Mouse (Mus musculus): ENCODE measurements around the gene Arid4a. TPM values are rescaled to one million over a fixed set of nuclear protein-coding genes. Genes with fewer than 3 reads are reported as not detected.
"Not testable (repeated sequence)": the region's sequence is repeated elsewhere in the genome, so short reads cannot be mapped to it uniquely, and the experiment has no call there.

Arid4a gene
- polyA plus RNA-seq, 1 experiment from 2014 or later: 42.9 TPM

DNA sequence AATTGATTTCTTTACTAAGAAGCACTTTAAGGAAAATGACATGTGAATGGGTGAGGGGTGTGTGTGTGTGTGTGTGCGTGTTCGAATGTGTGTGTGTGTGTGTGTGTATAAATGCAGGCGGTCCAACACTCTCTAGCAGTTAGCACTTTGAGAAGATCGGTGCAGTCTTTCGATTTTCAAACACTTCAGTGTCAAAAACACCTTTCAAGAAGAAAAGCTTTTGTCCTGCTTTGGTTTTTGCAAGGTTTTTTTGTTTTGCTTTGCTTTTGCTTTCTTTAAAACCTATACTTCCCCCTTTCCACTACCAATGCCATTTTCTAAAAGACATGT is 1.4 kb downstream of the Arid4a start:
- no peak for ATAC-seq (ENCODE audit: low FRiP score, low read depth)
- no peaks in the 10 kb centered on the region for H3K9me3 ChIP-seq
- peak overlapping the region; percentile 97 for H3K4me3 ChIP-seq
- H3K27ac ChIP-seq: peak overlapping the region; percentile 98
- 18% methylated on average over 5 of the region's 5 CpGs for WGBS
- no peaks in the 10 kb centered on the region for H3K27me3 ChIP-seq
- peaks cover 36% of the 10 kb centered on the region for H3K36me3 ChIP-seq
- peaks cover 27% of the 10 kb centered on the region for H3K4me1 ChIP-seq
- H3K4me2 ChIP-seq (replicated peaks): peak overlapping the region; percentile 74
- H3K9ac ChIP-seq: peak overlapping the region; percentile 93

GRCm38 (mm10) chr12:71017827-71018226 is 2.0 kb downstream of the Arid4a start:
- no peak for ATAC-seq (ENCODE audit: low FRiP score, low read depth)
- H3K4me3 ChIP-seq: peak overlapping the region; percentile 97
- WGBS: 83% methylated on average over 10 of the region's 10 CpGs

DNA sequence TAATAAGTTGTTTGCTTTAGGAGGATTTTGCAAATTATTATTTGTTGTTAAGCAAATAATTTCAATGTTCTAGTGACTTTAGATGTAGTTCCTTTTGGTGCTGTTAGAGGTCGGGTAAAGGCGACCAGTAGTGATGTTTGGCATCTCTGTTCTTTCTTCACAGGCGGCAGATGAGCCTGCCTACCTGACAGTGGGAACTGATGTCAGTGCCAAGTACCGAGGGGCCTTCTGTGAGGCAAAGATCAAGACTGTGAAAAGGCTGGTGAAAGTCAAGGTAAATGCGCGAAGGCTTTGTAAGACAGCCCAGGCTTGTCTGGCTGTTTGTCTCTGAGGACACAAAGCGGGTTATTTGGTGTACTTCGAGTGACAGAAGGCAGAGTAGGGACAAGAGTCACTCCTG is 3.4 kb downstream of the Arid4a start:
- 89% methylated on average over 8 of the region's 8 CpGs for WGBS
- ATAC-seq (ENCODE audit: low FRiP score, low read depth): no peak
- Histone ChIP-seq H3K4me3 (no peak overlapping the region), H3K27ac (no peak overlapping the region), H3K27me3 (no peaks in the 10 kb centered on the region), H3K4me1 (peaks cover 13% of the 10 kb centered on the region), H3K36me3 (peaks cover 45% of the 10 kb centered on the region), H3K4me2 (replicated peaks) (no peak overlapping the region), H3K9ac (no peak overlapping the region), H3K9me3 (no peaks in the 10 kb centered on the region)

More at GRCm38 (mm10) chr12:71017827-71018226, 2.0 kb downstream of the Arid4a start:
- H3K27ac ChIP-seq: no peak overlapping the region
- H3K9me3 ChIP-seq: no peaks in the 10 kb centered on the region
- no peaks in the 10 kb centered on the region for H3K27me3 ChIP-seq
- H3K4me1 ChIP-seq: peaks cover 24% of the 10 kb centered on the region
- H3K9ac ChIP-seq: peak overlapping the region; percentile 93; the same call in 1 of the 2 replicates
- peaks cover 36% of the 10 kb centered on the region for H3K36me3 ChIP-seq
- H3K4me2 ChIP-seq (replicated peaks): peak overlapping the region; percentile 74; the same call in 1 of the 2 replicates

- ATAC-seq (ENCODE audit: low FRiP score, low read depth): no peak
- Histone ChIP-seq H3K9ac (no peak overlapping the region), H3K9me3 (no peaks in the 10 kb centered on the region), H3K4me1 (peaks cover 4% of the 10 kb centered on the region; the same call in 1 of the 2 replicates), H3K4me3 (no peak overlapping the region), H3K4me2 (replicated peaks) (no peak overlapping the region), H3K36me3 (peaks cover 83% of the 10 kb centered on the region), H3K27me3 (no peaks in the 10 kb centered on the region), H3K27ac (no peak overlapping the region)
- WGBS: 97% methylated on average over 10 of the region's 10 CpGs
These were observed 8.6 kb downstream of the Arid4a start for GRCm38 (mm10) chr12:71024411-71024810.

DNA sequence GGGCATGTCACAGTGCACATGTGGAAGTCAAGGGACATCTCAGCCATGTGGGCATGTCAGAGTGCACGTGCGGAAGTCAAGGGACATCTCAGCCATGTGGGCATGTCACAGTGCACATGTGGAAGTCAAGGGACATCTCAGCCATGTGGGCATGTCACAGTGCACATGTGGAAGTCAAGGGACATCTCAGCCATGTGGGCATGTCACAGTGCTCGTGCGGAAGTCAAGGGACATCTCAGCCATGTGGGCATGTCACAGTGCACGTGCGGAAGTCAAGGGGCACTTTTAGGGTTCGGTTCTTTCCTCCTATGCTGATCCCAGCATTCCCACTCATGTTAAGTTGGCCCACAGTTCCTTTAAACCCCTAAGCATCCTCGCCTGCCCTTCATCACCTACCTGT is 12.5 kb downstream of the Arid4a start:
- ATAC-seq (ENCODE audit: low FRiP score, low read depth): not testable (repeated sequence)
- H3K36me3 ChIP-seq: peaks cover 78% of the 10 kb centered on the region

DNA sequence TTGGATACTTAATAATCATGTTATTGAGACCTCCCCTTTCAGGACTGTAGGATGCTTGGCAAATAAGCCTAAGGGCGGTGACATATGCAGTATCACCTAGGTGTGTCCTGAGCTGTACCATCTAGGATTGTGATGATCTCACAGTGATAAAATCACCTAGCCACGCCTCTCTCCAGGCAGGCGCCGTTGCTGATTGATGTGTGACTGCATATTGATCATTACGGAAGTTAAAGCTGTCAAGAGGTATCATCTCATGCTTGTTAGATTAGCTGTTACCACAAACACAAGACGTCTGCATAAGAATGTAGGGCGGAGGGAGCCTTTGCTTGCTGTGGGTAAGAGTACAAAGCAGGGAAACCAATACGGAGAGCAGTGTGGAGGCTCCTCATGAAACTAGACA is 14.5 kb downstream of the Arid4a start:
- Histone ChIP-seq H3K4me3 (no peak overlapping the region), H3K4me1 (peaks cover 4% of the 10 kb centered on the region; the same call in 1 of the 2 replicates), H3K4me2 (replicated peaks) (no peak overlapping the region), H3K36me3 (peaks cover 68% of the 10 kb centered on the region), H3K27ac (no peak overlapping the region), H3K9me3 (no peaks in the 10 kb centered on the region), H3K27me3 (no peaks in the 10 kb centered on the region), H3K9ac (no peak overlapping the region)
- ATAC-seq (ENCODE audit: low FRiP score, low read depth): no peak
- 91% methylated on average over 8 of the region's 8 CpGs for WGBS

More for the DNA sequence above, 12.5 kb downstream of the Arid4a start:
- not testable (repeated sequence) for H3K4me1 ChIP-seq; H3K27ac ChIP-seq; H3K4me2 ChIP-seq (replicated peaks); H3K4me3 ChIP-seq; H3K9ac ChIP-seq; H3K27me3 ChIP-seq; H3K9me3 ChIP-seq
- 94% methylated on average over 8 of the region's 8 CpGs for WGBS

DNA sequence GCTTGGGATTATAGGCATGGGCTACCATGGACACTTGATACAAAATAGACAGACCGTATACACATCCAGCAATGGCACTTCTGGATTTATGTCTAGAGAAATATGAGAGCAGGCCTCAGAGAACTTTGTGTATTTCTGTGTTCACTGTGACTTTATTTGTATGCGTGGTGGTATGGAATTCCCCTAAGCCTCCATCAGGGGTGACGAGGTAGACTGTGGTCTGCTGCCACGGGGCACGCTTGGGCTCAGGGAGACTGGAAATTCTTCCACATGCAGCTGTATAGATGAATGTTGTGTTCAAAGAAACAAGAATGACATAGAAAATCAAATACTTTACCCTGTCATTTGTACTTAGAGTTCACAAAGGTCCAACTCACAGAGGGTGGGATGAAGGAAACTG is 14.9 kb downstream of the Arid4a start:
- Histone ChIP-seq H3K9ac (no peak overlapping the region), H3K4me3 (no peak overlapping the region), H3K27me3 (no peaks in the 10 kb centered on the region), H3K9me3 (no peaks in the 10 kb centered on the region), H3K27ac (no peak overlapping the region), H3K36me3 (peaks cover 63% of the 10 kb centered on the region), H3K4me2 (replicated peaks) (no peak overlapping the region), H3K4me1 (no peaks in the 10 kb centered on the region; the same call in 1 of the 2 replicates)
- no peak for ATAC-seq (ENCODE audit: low FRiP score, low read depth)
- 95% methylated on average over 5 of the region's 5 CpGs for WGBS

- no peak overlapping the region for H3K4me3 ChIP-seq
- 84% methylated on average over 4 of the region's 4 CpGs for WGBS
- no peaks in the 10 kb centered on the region for H3K9me3 ChIP-seq
- ATAC-seq (ENCODE audit: low FRiP score, low read depth): no peak
- no peak overlapping the region for H3K4me2 ChIP-seq (replicated peaks)
- H3K27me3 ChIP-seq: no peaks in the 10 kb centered on the region
- no peaks in the 10 kb centered on the region for H3K4me1 ChIP-seq
- no peak overlapping the region for H3K27ac ChIP-seq
- H3K9ac ChIP-seq: no peak overlapping the region
- peaks cover 64% of the 10 kb centered on the region for H3K36me3 ChIP-seq
These were observed 20.0 kb downstream of the Arid4a start for GRCm38 (mm10) chr12:71035826-71036225.

GRCm38 (mm10) chr12:71036729-71037404 is 21.1 kb downstream of the Arid4a start:
- peaks cover 69% of the 10 kb centered on the region for H3K36me3 ChIP-seq
- H3K27ac ChIP-seq: no peak overlapping the region
- no peak overlapping the region for H3K4me3 ChIP-seq
- no peak overlapping the region for H3K9ac ChIP-seq
- no peaks in the 10 kb centered on the region for H3K9me3 ChIP-seq
- no peak for ATAC-seq (ENCODE audit: low FRiP score, low read depth)
- 92% methylated on average over 12 of the region's 12 CpGs for WGBS
- no peak overlapping the region for H3K4me2 ChIP-seq (replicated peaks)
- no peaks in the 10 kb centered on the region for H3K4me1 ChIP-seq
- H3K27me3 ChIP-seq: no peaks in the 10 kb centered on the region

DNA sequence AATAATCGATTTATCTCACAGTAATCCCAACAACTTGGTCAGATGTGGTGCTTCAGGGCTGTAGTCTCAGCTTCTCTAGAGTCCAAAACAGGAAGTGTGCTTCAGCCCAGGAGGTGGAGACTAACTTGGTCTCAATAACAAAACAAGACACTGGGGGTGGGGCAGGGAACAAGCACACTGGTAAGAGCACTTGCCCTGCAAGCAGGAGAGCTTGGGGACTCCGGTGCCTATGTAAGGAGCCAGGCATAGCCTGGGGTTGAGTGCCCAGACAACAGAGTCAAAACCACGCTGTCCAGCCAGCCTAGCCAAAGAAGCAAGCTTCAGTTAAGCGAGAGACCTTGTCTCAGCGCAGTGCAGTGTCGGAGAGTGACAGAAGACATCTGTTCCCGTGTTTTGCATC is 24.7 kb downstream of the Arid4a start:
- Histone ChIP-seq H3K4me1 (no peaks in the 10 kb centered on the region), H3K4me2 (replicated peaks) (no peak overlapping the region), H3K27ac (no peak overlapping the region), H3K36me3 (peaks cover 75% of the 10 kb centered on the region), H3K4me3 (no peak overlapping the region), H3K9me3 (no peaks in the 10 kb centered on the region), H3K27me3 (no peaks in the 10 kb centered on the region), H3K9ac (no peak overlapping the region)
- no peak for ATAC-seq (ENCODE audit: low FRiP score, low read depth)
- WGBS: 94% methylated on average over 7 of the region's 7 CpGs

DNA sequence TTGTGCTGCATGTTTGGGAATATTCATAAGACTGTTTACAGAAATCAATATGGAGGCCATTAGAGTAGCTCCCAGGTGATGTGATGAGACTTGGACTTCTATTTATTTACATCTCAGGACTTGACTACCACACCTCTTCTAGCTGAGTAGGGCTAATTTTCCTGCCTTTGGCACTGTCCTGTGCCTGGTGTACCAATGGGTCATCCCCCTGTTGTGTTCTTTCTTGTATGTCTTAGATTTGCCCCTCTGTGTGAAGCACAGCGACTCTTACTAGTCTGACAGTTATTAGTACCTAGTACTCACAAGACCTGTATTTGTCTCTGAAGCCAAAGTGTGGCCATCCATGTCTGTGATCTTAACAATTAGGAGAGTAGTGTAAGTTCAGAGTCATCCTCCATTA is 26.7 kb downstream of the Arid4a start:
- Histone ChIP-seq H3K27ac (no peak overlapping the region), H3K9me3 (no peaks in the 10 kb centered on the region), H3K27me3 (no peaks in the 10 kb centered on the region), H3K4me3 (no peak overlapping the region), H3K4me2 (replicated peaks) (no peak overlapping the region), H3K36me3 (peaks cover 77% of the 10 kb centered on the region), H3K4me1 (peaks cover 5% of the 10 kb centered on the region), H3K9ac (no peak overlapping the region)
- WGBS: 88% methylated on average over 1 of the region's 1 CpGs
- no peak for ATAC-seq (ENCODE audit: low FRiP score, low read depth)

DNA sequence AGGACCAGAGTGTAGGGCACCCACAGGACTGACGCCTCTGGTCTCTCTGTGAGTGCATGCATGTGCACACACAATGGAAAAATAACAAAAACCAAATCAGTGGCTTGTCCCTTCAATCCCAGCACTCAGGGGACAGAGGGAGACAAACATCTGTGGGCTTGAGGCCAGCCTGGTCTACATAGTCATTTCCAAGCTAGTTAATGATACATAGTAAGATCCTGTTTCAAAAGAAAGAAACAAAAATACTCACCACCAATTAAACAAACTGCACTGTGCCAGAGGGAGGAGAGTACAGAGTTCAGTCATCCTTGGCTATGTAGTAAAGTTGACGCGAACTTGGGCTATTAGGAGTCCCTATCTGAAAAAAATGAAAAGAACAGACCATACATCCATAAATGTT is 27.8 kb downstream of the Arid4a start:
- 92% methylated on average over 3 of the region's 3 CpGs for WGBS
- Histone ChIP-seq H3K4me3 (no peak overlapping the region), H3K4me1 (peaks cover 14% of the 10 kb centered on the region), H3K4me2 (replicated peaks) (no peak overlapping the region), H3K27ac (no peak overlapping the region), H3K27me3 (no peaks in the 10 kb centered on the region), H3K9ac (no peak overlapping the region), H3K36me3 (peaks cover 69% of the 10 kb centered on the region), H3K9me3 (no peaks in the 10 kb centered on the region)
- ATAC-seq (ENCODE audit: low FRiP score, low read depth): no peak

DNA sequence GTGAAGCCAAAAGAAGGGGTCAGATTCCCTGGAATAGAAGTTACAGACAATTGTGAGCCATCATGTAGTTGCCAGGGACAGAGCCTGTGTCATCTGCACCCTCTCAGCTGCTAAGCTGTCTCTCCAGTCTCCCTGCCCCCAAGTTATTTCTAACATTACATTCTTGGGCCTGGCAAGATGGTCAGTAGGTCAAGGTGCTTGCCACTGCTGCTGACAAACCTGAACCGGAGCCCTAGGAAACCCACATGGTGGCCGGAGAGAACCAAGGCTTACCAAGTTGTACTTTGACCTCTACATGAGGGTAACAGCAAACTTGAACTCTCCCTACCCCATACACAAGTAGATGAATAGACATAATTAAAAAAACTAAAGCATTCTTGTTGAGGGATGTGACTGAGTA is 28.7 kb downstream of the Arid4a start:
- Histone ChIP-seq H3K36me3 (peaks cover 63% of the 10 kb centered on the region), H3K9me3 (no peaks in the 10 kb centered on the region), H3K4me2 (replicated peaks) (no peak overlapping the region), H3K9ac (no peak overlapping the region), H3K27ac (no peak overlapping the region), H3K4me3 (no peak overlapping the region), H3K4me1 (peaks cover 14% of the 10 kb centered on the region), H3K27me3 (no peaks in the 10 kb centered on the region)
- 89% methylated on average over 2 of the region's 2 CpGs for WGBS
- no peak for ATAC-seq (ENCODE audit: low FRiP score, low read depth)

Data from limb, embryonic 13.5 days (tissue).